Mouse (Mus musculus): ENCODE results near the gene B3galt1. TPM values are rescaled to one million over a fixed set of nuclear protein-coding genes. Genes with fewer than 3 reads are reported as not detected.
A peak's percentile ranks its signal among the peaks of the same experiment; 100 is the strongest.

Gene B3galt1
- total RNA-seq (2021): 100 to 1,000 TPM; 104 to 113 TPM

- DNase-seq: peak; percentile 96
- intact Hi-C loops (cut with DNase I): loop anchor here (5.0 to 10.0 kb wide), 2 partner anchors 611 to 782 kb away; no protein-coding TSS in a partner anchor
These were observed at the start of gene B3galt1 for GRCm38 (mm10) chr2:67565480-67566331. Gene B3galt1 (plus strand): TSS chr2:67565871.

GRCm38 (mm10) chr2:67516405-67516804 lies 49.3 kb upstream of the B3galt1 start:
- DNase-seq: no peak
- intact Hi-C loops (cut with DNase I): no loop called here

GRCm38 (mm10) chr2:67535347-67535746 lies 30.3 kb upstream of the B3galt1 start:
- intact Hi-C loops (cut with DNase I): no loop called here
- no peak for DNase-seq

GRCm38 (mm10) chr2:67539426-67539825 lies 26.2 kb upstream of the B3galt1 start:
- intact Hi-C loops (cut with DNase I): no loop called here
- DNase-seq: peak; percentile 46

- intact Hi-C loops (cut with DNase I): no loop called here
- DNase-seq: no peak
These were observed 23.5 kb upstream of the B3galt1 start for GRCm38 (mm10) chr2:67541957-67542696.

- intact Hi-C loops (cut with DNase I): no loop called here
- no peak for DNase-seq
These were observed 21.2 kb upstream of the B3galt1 start for GRCm38 (mm10) chr2:67544426-67544825.

- peak; percentile 83 for DNase-seq
- intact Hi-C loops (cut with DNase I): loop anchor here (5.0 to 10.0 kb wide), 2 partner anchors 610 to 782 kb away; no protein-coding TSS in a partner anchor
These were observed 706 bp upstream of the B3galt1 start for GRCm38 (mm10) chr2:67564851-67565479.

GRCm38 (mm10) chr2:67566566-67566965 lies 895 bp downstream of the B3galt1 start:
- DNase-seq: no peak
- intact Hi-C loops (cut with DNase I): loop anchor here (5.0 to 10.0 kb wide), 2 partner anchors 612 to 781 kb away; no protein-coding TSS in a partner anchor

GRCm38 (mm10) chr2:67567141-67567680 lies 1.5 kb downstream of the B3galt1 start:
- intact Hi-C loops (cut with DNase I): loop anchor here (5.0 to 10.0 kb wide), 2 partner anchors 612 to 780 kb away; no protein-coding TSS in a partner anchor
- peak; percentile 13 for DNase-seq

- peak; percentile 3 for DNase-seq
- intact Hi-C loops (cut with DNase I): no loop called here
These were observed 11.0 kb downstream of the B3galt1 start for GRCm38 (mm10) chr2:67576634-67577033.

- intact Hi-C loops (cut with DNase I): no loop called here
- DNase-seq: no peak
These were observed 17.4 kb downstream of the B3galt1 start for GRCm38 (mm10) chr2:67583091-67583490.

- intact Hi-C loops (cut with DNase I): no loop called here
- DNase-seq: no peak
These were observed 24.7 kb downstream of the B3galt1 start for GRCm38 (mm10) chr2:67590408-67590807.

- intact Hi-C loops (cut with DNase I): no loop called here
- peak; percentile 8 for DNase-seq
These were observed 26.4 kb downstream of the B3galt1 start for GRCm38 (mm10) chr2:67591831-67592629.

- no peak for DNase-seq
- intact Hi-C loops (cut with DNase I): no loop called here
These were observed 57.2 kb downstream of the B3galt1 start for GRCm38 (mm10) chr2:67622902-67623301.

GRCm38 (mm10) chr2:67627667-67628066 lies 62.0 kb downstream of the B3galt1 start:
- intact Hi-C loops (cut with DNase I): no loop called here
- DNase-seq: no peak

GRCm38 (mm10) chr2:67628289-67628688 lies 62.6 kb downstream of the B3galt1 start:
- no peak for DNase-seq
- intact Hi-C loops (cut with DNase I): no loop called here

- DNase-seq: no peak
- intact Hi-C loops (cut with DNase I): no loop called here
These were observed 89.2 kb downstream of the B3galt1 start for GRCm38 (mm10) chr2:67654847-67655246.

GRCm38 (mm10) chr2:67657372-67657771 lies 91.7 kb downstream of the B3galt1 start:
- DNase-seq: no peak
- intact Hi-C loops (cut with DNase I): no loop called here

- DNase-seq: no peak
- intact Hi-C loops (cut with DNase I): no loop called here
These were observed 92.4 kb downstream of the B3galt1 start for GRCm38 (mm10) chr2:67658091-67658490.

- DNase-seq: no peak
- intact Hi-C loops (cut with DNase I): no loop called here
These were observed 106.0 kb downstream of the B3galt1 start for GRCm38 (mm10) chr2:67671721-67672120.

Data from left cerebral cortex, postnatal 4 days (tissue).